In the genomic region with DNA sequence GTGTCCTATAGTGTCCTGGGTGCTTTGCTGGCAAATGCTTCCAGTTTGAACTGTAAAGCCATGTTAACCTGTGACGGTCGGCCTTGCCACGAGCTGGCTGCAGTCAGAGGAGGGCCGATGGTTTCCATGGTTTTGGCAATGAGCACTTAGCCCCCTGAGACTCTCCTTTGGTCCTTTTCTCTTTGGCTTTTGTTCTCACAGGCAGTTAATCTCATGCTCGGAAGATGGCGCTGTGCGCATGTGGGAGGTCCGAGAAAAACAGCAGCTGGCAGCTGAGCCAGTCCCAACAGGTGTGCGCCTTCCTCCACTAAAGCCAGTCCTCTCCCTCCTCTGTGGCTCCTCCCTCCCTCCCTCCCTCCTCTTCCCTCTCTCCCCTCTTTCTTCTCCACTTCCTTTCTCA, we compare ENCODE assay signal across 7 mouse cellular contexts. TPM values are rescaled to one million over a fixed set of nuclear protein-coding genes. Genes with fewer than 3 reads are reported as not detected.
DNase-seq lines count a peak whose midpoint lies in the region; ATAC-seq lines count a peak whose summit lies in the region.

No protein-coding gene starts in this region.

- H3K9me3 ChIP-seq in forebrain, embryonic 16.5 days (ENCODE audit: control insufficient read depth, low read length): no peaks in the 10 kb centered on the region
- no peaks in the 10 kb centered on the region for H3K9me3 ChIP-seq in intestine, embryonic 16.5 days (ENCODE audit: control insufficient read depth, low read length)
- no peaks in the 10 kb centered on the region for H3K9me3 ChIP-seq in midbrain, embryonic 14.5 days (ENCODE audit: control insufficient read depth, low read length)

- peaks cover 6% of the 10 kb centered on the region for H3K4me1 ChIP-seq in forebrain, embryonic 16.5 days (replicated peaks; ENCODE audit: control insufficient read depth, insufficient read depth, low read length)
- H3K4me1 ChIP-seq in intestine, embryonic 16.5 days (ENCODE audit: control insufficient read depth, insufficient read depth, low read length): peaks cover 9% of the 10 kb centered on the region
- peaks cover 6% of the 10 kb centered on the region; the same call in 1 of the 2 replicates for H3K4me1 ChIP-seq in midbrain, embryonic 14.5 days (ENCODE audit: control insufficient read depth, insufficient read depth, low read length)

- ATAC-seq in forebrain, embryonic 16.5 days: peak; percentile 76
- ATAC-seq in intestine, embryonic 16.5 days: peak; percentile 71
- peak; percentile 85 for ATAC-seq in midbrain, embryonic 14.5 days (ENCODE audit: low FRiP score, low TSS enrichment)

- H3K4me2 ChIP-seq in forebrain, embryonic 16.5 days (ENCODE audit: low read length): no peak overlapping the region
- no peak overlapping the region for H3K4me2 ChIP-seq in intestine, embryonic 16.5 days (ENCODE audit: low read depth, low read length)
- H3K4me2 ChIP-seq in midbrain, embryonic 14.5 days (ENCODE audit: low read length): peak overlapping the region; percentile 30

- no peaks in the 10 kb centered on the region for H3K27me3 ChIP-seq in forebrain, embryonic 16.5 days (replicated peaks; ENCODE audit: control insufficient read depth, insufficient read depth, low read length)
- H3K27me3 ChIP-seq in intestine, embryonic 16.5 days (replicated peaks; ENCODE audit: control insufficient read depth, insufficient read depth, low read length): no peaks in the 10 kb centered on the region
- no peaks in the 10 kb centered on the region for H3K27me3 ChIP-seq in midbrain, embryonic 14.5 days (ENCODE audit: control insufficient read depth, insufficient read depth, low read length)

- peak overlapping the region; percentile 6; the same call in 1 of the 2 replicates for H3K27ac ChIP-seq in forebrain, embryonic 16.5 days (ENCODE audit: low read length)
- no peak overlapping the region for H3K27ac ChIP-seq in intestine, embryonic 16.5 days (ENCODE audit: low read length)
- 0 out of 2 replicates have a peak overlapping the region, but pooled peaks have one; percentile 42 for H3K27ac ChIP-seq in midbrain, embryonic 14.5 days (replicated peaks; ENCODE audit: low read depth, low read length)

- no peak overlapping the region for H3K9ac ChIP-seq in forebrain, embryonic 16.5 days (replicated peaks; ENCODE audit: low read depth, low read length)
- no peak overlapping the region for H3K9ac ChIP-seq in intestine, embryonic 16.5 days (ENCODE audit: low read depth, low read length)
- peak overlapping the region; percentile 36; the same call in 1 of the 2 replicates for H3K9ac ChIP-seq in midbrain, embryonic 14.5 days (replicated peaks; ENCODE audit: low read length)

- intact Hi-C loops in left cerebral cortex, postnatal 25 days (cut with DNase I): loop anchor here (1.0 kb wide), 2 partner anchors 269 to 329 kb away; no protein-coding TSS in a partner anchor

- no peak overlapping the region for H3K4me3 ChIP-seq in forebrain, embryonic 16.5 days (replicated peaks; ENCODE audit: low read length)
- H3K4me3 ChIP-seq in intestine, embryonic 16.5 days (ENCODE audit: low read length): no peak overlapping the region
- no peak overlapping the region for H3K4me3 ChIP-seq in midbrain, embryonic 14.5 days (replicated peaks; ENCODE audit: low read depth, low read length)

- 3% methylated on average over 9 of the region's 9 CpGs for WGBS in forebrain, embryonic 16.5 days
- WGBS in intestine, embryonic 16.5 days: 8% methylated on average over 9 of the region's 9 CpGs
- 3% methylated on average over 9 of the region's 9 CpGs for whole genome bisulfite sequencing in midbrain, embryonic 14.5 days

- DNase-seq in WW6 (ENCODE audit: low read depth, low spot score): peak; percentile 40
- peak; percentile 40 for DNase-seq in cerebellum, adult 11-12 months
- DNase-seq in left cerebral cortex, postnatal 25 days (ENCODE audit: low spot score in 2 of 2): peak; percentile 79 to 84
- DNase-seq in midbrain, embryonic 14.5 days: peak; percentile 95
- DNase-seq in spleen, postnatal 36 days (ENCODE audit: low spot score in 2 of 2): peak; percentile 10

- peaks cover 2% of the 10 kb centered on the region; the same call in 1 of the 2 replicates for H3K36me3 ChIP-seq in forebrain, embryonic 16.5 days (ENCODE audit: control insufficient read depth, insufficient read depth)
- no peaks in the 10 kb centered on the region for H3K36me3 ChIP-seq in intestine, embryonic 16.5 days (ENCODE audit: control insufficient read depth, insufficient read depth, low read length)
- H3K36me3 ChIP-seq in midbrain, embryonic 14.5 days (ENCODE audit: control insufficient read depth, insufficient read depth, low read length): peaks cover 9% of the 10 kb centered on the region; the same call in 1 of the 2 replicates

RNA-seq across cellular contexts. Expression of a gene that starts 41.8 kb away (rescaled TPM):
- polyA plus RNA-seq in forebrain, embryonic 16.5 days (2015; fragmentation: Nextera tagmentation; extraction: Ambion mirVana): 27.4 and 28.2 TPM in 2 replicates
- 18.4 and 19.6 TPM in 2 replicates for polyA plus RNA-seq in intestine, embryonic 16.5 days (2015; fragmentation: Nextera tagmentation; extraction: Ambion mirVana)
- 10 to 100 TPM; 19.0 to 21.7 TPM for total RNA-seq in left cerebral cortex, postnatal 25 days (2021)
- polyA plus RNA-seq in midbrain, embryonic 14.5 days (2014; fragmentation: Nextera tagmentation; extraction: Ambion mirVana): 20.5 and 25.0 TPM in 2 replicates

Comparison
In these comparisons a context has a peak if more than half of its experiments do, and no peak if none do; other contexts are left out.
1. DNase-seq: peak in every context shown above with its lines; median percentile 95 in midbrain, embryonic 14.5 days; 82 in left cerebral cortex, postnatal 25 days; 40 in WW6; 40 in cerebellum, adult 11-12 months; 10 in spleen, postnatal 36 days.